Mouse (Mus musculus) fat pad, adult 2 months (tissue): ENCODE results near the gene Mgl2.
"Not testable (repeated sequence)": the region's sequence is repeated elsewhere in the genome, so short reads cannot be mapped to it uniquely, and the experiment has no call there.

ENCODE experiments used
- DNase-seq: peaks from one replicate; pipeline ENCODE4 v3.0.0-alpha.2; 2011; ENCODE audit warnings: low read depth, low spot score; ENCODE audit errors: extremely low read depth

Gene Mgl2

GRCm38 (mm10) chr11:70129926-70130379 lies at the start of gene Mgl2:
Gene Mgl2 (plus strand): TSS chr11:70130329.
- no peak for DNase-seq

- DNase-seq, result no peak
These were observed 49.1 kb upstream of the Mgl2 start for GRCm38 (mm10) chr11:70080803-70081590.

- no peak for DNase-seq
These were observed 45.6 kb upstream of the Mgl2 start for GRCm38 (mm10) chr11:70084563-70084962.

- no peak for DNase-seq
These were observed 37.9 kb upstream of the Mgl2 start, which contains the start of gene Asgr2 for GRCm38 (mm10) chr11:70091986-70092783. Gene Asgr2 (plus strand): TSS chr11:70092644.

GRCm38 (mm10) chr11:70097396-70097795 lies 32.7 kb upstream of the Mgl2 start:
- no peak for DNase-seq

GRCm38 (mm10) chr11:70099102-70099501 lies 31.0 kb upstream of the Mgl2 start:
- DNase-seq, result no peak

- no peak for DNase-seq
These were observed 30.3 kb upstream of the Mgl2 start for GRCm38 (mm10) chr11:70099809-70100208.

- no peak for DNase-seq
These were observed 26.3 kb upstream of the Mgl2 start for GRCm38 (mm10) chr11:70103701-70104315.

GRCm38 (mm10) chr11:70107085-70107484 lies 23.0 kb upstream of the Mgl2 start:
- no peak for DNase-seq

- DNase-seq, result no peak
These were observed 20.0 kb upstream of the Mgl2 start for GRCm38 (mm10) chr11:70110146-70110545.

- no peak for DNase-seq
These were observed 15.6 kb upstream of the Mgl2 start for GRCm38 (mm10) chr11:70114562-70114961.

GRCm38 (mm10) chr11:70115901-70116300 lies 14.2 kb upstream of the Mgl2 start:
- DNase-seq, result no peak

GRCm38 (mm10) chr11:70135001-70135400 lies 4.9 kb downstream of the Mgl2 start:
- DNase-seq, result not testable (repeated sequence)

GRCm38 (mm10) chr11:70135925-70136324 lies 5.8 kb downstream of the Mgl2 start:
- DNase-seq, result not testable (repeated sequence)

- DNase-seq, result no peak
These were observed 9.0 kb downstream of the Mgl2 start for GRCm38 (mm10) chr11:70139171-70139570.

GRCm38 (mm10) chr11:70151072-70151471 lies 20.9 kb downstream of the Mgl2 start:
- no peak for DNase-seq

- not testable (repeated sequence) for DNase-seq
These were observed 25.8 kb downstream of the Mgl2 start, which contains the start of gene Clec10a for GRCm38 (mm10) chr11:70155897-70156296. Gene Clec10a (plus strand): TSS chr11:70156197.

GRCm38 (mm10) chr11:70162336-70162735 lies 32.2 kb downstream of the Mgl2 start:
- DNase-seq, result no peak

GRCm38 (mm10) chr11:70165972-70166921 lies 36.1 kb downstream of the Mgl2 start:
- no peak for DNase-seq

- DNase-seq, result no peak
These were observed 38.0 kb downstream of the Mgl2 start for GRCm38 (mm10) chr11:70168136-70168535.
